Mouse (Mus musculus): ENCODE data around the gene Msi2. TPM values are rescaled to one million over a fixed set of nuclear protein-coding genes. Genes with fewer than 3 reads are reported as not detected.
A peak's percentile ranks its signal among the peaks of the same experiment; 100 is the strongest.

Msi2 gene
- polyA plus RNA-seq, 1 experiment, result 14.2 TPM

GRCm38 (mm10) chr11:88598150-88598847 is 120.0 kb downstream of the Msi2 start:
- Histone ChIP-seq H3K4me1 (ENCODE audit: control insufficient read depth, insufficient read depth, insufficient read length) (peaks cover 42% of the 10 kb centered on the region; the same call in 1 of the 2 replicates), H3K36me3 (ENCODE audit: control insufficient read depth, insufficient read depth, low read length) (no peaks in the 10 kb centered on the region), H3K27me3 (ENCODE audit: control insufficient read depth, insufficient read depth, low read length) (no peaks in the 10 kb centered on the region), H3K27ac (ENCODE audit: insufficient read depth, low read length) (peak overlapping the region; percentile 67), H3K4me3 (ENCODE audit: extremely low read depth, insufficient read depth, insufficient read length) (no peak overlapping the region)
- 27% methylated on average over 11 of the region's 11 CpGs for WGBS
- TF ChIP-seq CTCF (IDR thresholded peaks at IDR 0.05; ENCODE audit: extremely low read depth, insufficient read depth, insufficient read length, insufficient replicate concordance) (no peak), POLR2A (IDR thresholded peaks at IDR 0.05; ENCODE audit: low read depth, low read length) (no peak)
- DNase-seq (ENCODE audit: low read depth in 1 of 2, low spot score in 2 of 2), result no peak

GRCm38 (mm10) chr11:88595616-88596015 is 122.7 kb downstream of the Msi2 start:
- Histone ChIP-seq H3K4me1 (ENCODE audit: control insufficient read depth, insufficient read depth, insufficient read length) (peaks cover 42% of the 10 kb centered on the region; the same call in 1 of the 2 replicates), H3K27ac (ENCODE audit: insufficient read depth, low read length) (peak overlapping the region; percentile 81), H3K36me3 (ENCODE audit: control insufficient read depth, insufficient read depth, low read length) (no peaks in the 10 kb centered on the region), H3K4me3 (ENCODE audit: extremely low read depth, insufficient read depth, insufficient read length) (no peak overlapping the region), H3K27me3 (ENCODE audit: control insufficient read depth, insufficient read depth, low read length) (no peaks in the 10 kb centered on the region)
- TF ChIP-seq CTCF (IDR thresholded peaks at IDR 0.05; ENCODE audit: extremely low read depth, insufficient read depth, insufficient read length, insufficient replicate concordance), result no peak
- TF ChIP-seq POLR2A (IDR thresholded peaks at IDR 0.05; ENCODE audit: low read depth, low read length), result no peak
- 16% methylated on average over 4 of the region's 4 CpGs for WGBS
- DNase-seq (ENCODE audit: low read depth in 1 of 2, low spot score in 2 of 2), result peak; percentile 40 to 42

GRCm38 (mm10) chr11:88594804-88595611 is 123.3 kb downstream of the Msi2 start:
- Histone ChIP-seq H3K4me3 (ENCODE audit: extremely low read depth, insufficient read depth, insufficient read length) (no peak overlapping the region), H3K4me1 (ENCODE audit: control insufficient read depth, insufficient read depth, insufficient read length) (peaks cover 42% of the 10 kb centered on the region; the same call in 1 of the 2 replicates), H3K36me3 (ENCODE audit: control insufficient read depth, insufficient read depth, low read length) (no peaks in the 10 kb centered on the region), H3K27ac (ENCODE audit: insufficient read depth, low read length) (peak overlapping the region; percentile 81), H3K27me3 (ENCODE audit: control insufficient read depth, insufficient read depth, low read length) (no peaks in the 10 kb centered on the region)
- TF ChIP-seq POLR2A (IDR thresholded peaks at IDR 0.05; ENCODE audit: low read depth, low read length), result no peak
- no peak for TF ChIP-seq CTCF (IDR thresholded peaks at IDR 0.05; ENCODE audit: extremely low read depth, insufficient read depth, insufficient read length, insufficient replicate concordance)
- WGBS, result 42% methylated on average over 13 of the region's 13 CpGs
- DNase-seq (ENCODE audit: low read depth in 1 of 2, low spot score in 2 of 2), result no peak

- TF ChIP-seq CTCF (IDR thresholded peaks at IDR 0.05; ENCODE audit: extremely low read depth, insufficient read depth, insufficient read length, insufficient replicate concordance), result no peak
- TF ChIP-seq POLR2A (IDR thresholded peaks at IDR 0.05; ENCODE audit: low read depth, low read length), result no peak
- no peaks in the 10 kb centered on the region for H3K27me3 ChIP-seq (ENCODE audit: control insufficient read depth, insufficient read depth, low read length)
- H3K4me1 ChIP-seq (ENCODE audit: control insufficient read depth, insufficient read depth, insufficient read length), result peaks cover 37% of the 10 kb centered on the region; the same call in 1 of the 2 replicates
- 61% methylated on average over 8 of the region's 8 CpGs for WGBS
- no peak overlapping the region for H3K4me3 ChIP-seq (ENCODE audit: extremely low read depth, insufficient read depth, insufficient read length)
- H3K27ac ChIP-seq (ENCODE audit: insufficient read depth, low read length), result no peak overlapping the region
- H3K36me3 ChIP-seq (ENCODE audit: control insufficient read depth, insufficient read depth, low read length), result peaks cover 6% of the 10 kb centered on the region
- no peak for DNase-seq (ENCODE audit: low read depth in 1 of 2, low spot score in 2 of 2)
Observed at GRCm38 (mm10) chr11:88594010-88594409, 124.3 kb downstream of the Msi2 start.

GRCm38 (mm10) chr11:88592099-88592498 is 126.2 kb downstream of the Msi2 start:
- 94% methylated on average over 8 of the region's 8 CpGs for WGBS
- H3K4me1 ChIP-seq (ENCODE audit: control insufficient read depth, insufficient read depth, insufficient read length), result peaks cover 27% of the 10 kb centered on the region; the same call in 1 of the 2 replicates
- no peaks in the 10 kb centered on the region for H3K27me3 ChIP-seq (ENCODE audit: control insufficient read depth, insufficient read depth, low read length)
- TF ChIP-seq CTCF (IDR thresholded peaks at IDR 0.05; ENCODE audit: extremely low read depth, insufficient read depth, insufficient read length, insufficient replicate concordance), result no peak
- no peak for TF ChIP-seq POLR2A (IDR thresholded peaks at IDR 0.05; ENCODE audit: low read depth, low read length)
- no peak overlapping the region for H3K27ac ChIP-seq (ENCODE audit: insufficient read depth, low read length)
- H3K36me3 ChIP-seq (ENCODE audit: control insufficient read depth, insufficient read depth, low read length), result peaks cover 11% of the 10 kb centered on the region
- no peak overlapping the region for H3K4me3 ChIP-seq (ENCODE audit: extremely low read depth, insufficient read depth, insufficient read length)
- no peak for DNase-seq (ENCODE audit: low read depth in 1 of 2, low spot score in 2 of 2)

DNA sequence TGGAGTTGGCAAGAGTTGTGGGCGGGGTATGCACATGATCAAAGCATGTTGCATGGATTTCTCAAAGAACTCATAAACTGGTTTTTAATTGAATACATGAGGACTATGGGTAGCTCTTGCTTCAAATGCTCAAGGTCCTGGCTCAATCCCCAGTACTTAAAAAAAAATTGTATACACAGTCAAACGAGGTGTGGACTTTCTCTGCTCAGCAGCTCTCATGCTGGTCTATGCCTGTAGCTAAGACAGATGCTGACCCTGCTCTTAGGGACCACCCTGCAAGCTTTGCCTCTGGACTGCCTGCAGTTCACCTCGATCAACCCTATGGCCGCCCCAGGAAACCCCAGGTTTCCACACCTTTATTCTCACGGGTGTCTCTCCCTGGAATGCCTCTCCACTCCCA is 127.7 kb downstream of the Msi2 start:
- WGBS, result 86% methylated on average over 5 of the region's 5 CpGs
- H3K36me3 ChIP-seq (ENCODE audit: control insufficient read depth, insufficient read depth, low read length), result peaks cover 11% of the 10 kb centered on the region
- TF ChIP-seq CTCF (IDR thresholded peaks at IDR 0.05; ENCODE audit: extremely low read depth, insufficient read depth, insufficient read length, insufficient replicate concordance) (no peak), POLR2A (IDR thresholded peaks at IDR 0.05; ENCODE audit: low read depth, low read length) (no peak)
- no peak overlapping the region for H3K27ac ChIP-seq (ENCODE audit: insufficient read depth, low read length)
- DNase-seq (ENCODE audit: low read depth in 1 of 2, low spot score in 2 of 2), result no peak
- H3K4me3 ChIP-seq (ENCODE audit: extremely low read depth, insufficient read depth, insufficient read length), result no peak overlapping the region
- peaks cover 13% of the 10 kb centered on the region; the same call in 1 of the 2 replicates for H3K4me1 ChIP-seq (ENCODE audit: control insufficient read depth, insufficient read depth, insufficient read length)
- no peaks in the 10 kb centered on the region for H3K27me3 ChIP-seq (ENCODE audit: control insufficient read depth, insufficient read depth, low read length)
